ENCODE assay signal across 8 mouse cellular contexts in genomic region chr14:46882431-46883067, GRCm38 (mm10). TPM values are rescaled to one million over a fixed set of nuclear protein-coding genes. Genes with fewer than 3 reads are reported as not detected.
DNase-seq lines count a peak whose midpoint lies in the region; ATAC-seq lines count a peak whose summit lies in the region.

Gene Samd4, plus strand, starts transcription at chr14:46882854.

- H3K4me3 ChIP-seq in megakaryocyte, embryonic 14.5 days (replicated peaks) = peak within 1 kb of the TSS; percentile 89

- intact Hi-C loops in gastrocnemius, postnatal 36 days (cut with DNase I) = loop anchor here (1.0 to 5.0 kb wide), 3 partner anchors 205 to 370 kb away; partner anchors contain the start of gene Gch1
- intact Hi-C loops in left cerebral cortex, postnatal 14 days (cut with DNase I) = loop anchor here (1.0 to 10.0 kb wide), 3 partner anchors 120 to 302 kb away; partner anchors contain the start of gene Gch1

- H3K9me3 ChIP-seq in megakaryocyte, embryonic 14.5 days = no peaks in the 10 kb centered on the region; the same call in 1 of the 2 replicates

- DNase-seq in adrenal gland, adult 18-20 months (ENCODE audit: low spot score in 2 of 2) = peak; percentile 81 to 83
- peak; percentile 69 for DNase-seq in embryo, embryonic 11.5 days (ENCODE audit: low read depth, low spot score)
- peak; percentile 78 to 89 for DNase-seq in gastrocnemius, postnatal 36 days
- DNase-seq in left cerebral cortex, postnatal 14 days (ENCODE audit: low spot score in 2 of 2) = peak; percentile 44 to 71
- DNase-seq in right cerebral cortex, postnatal 25 days = peak; percentile 66

- no peaks in the 10 kb centered on the region for H3K36me3 ChIP-seq in megakaryocyte, embryonic 14.5 days (replicated peaks; ENCODE audit: low read length)

- ATAC-seq in inflammation-experienced regulatory T-cells, adult 6 months = peak; percentile 42
- ATAC-seq in erythroid progenitor cell, adult 5-6 weeks (replicated peaks; ENCODE audit: low FRiP score, poor library complexity, severe bottlenecking) = no peak

- peaks cover 50% of the 10 kb centered on the region for H3K4me1 ChIP-seq in megakaryocyte, embryonic 14.5 days

- peaks cover 76% of the 10 kb centered on the region for H3K27me3 ChIP-seq in megakaryocyte, embryonic 14.5 days (replicated peaks)

RNA-seq across cellular contexts. Expression of gene Samd4, which starts in this region (rescaled TPM):
- 10 to 100 TPM; 18.5 to 22.4 TPM for total RNA-seq in adrenal gland, adult 18-20 months (2021)
- 10 to 100 TPM; 37.4 to 45.7 TPM for total RNA-seq in gastrocnemius, postnatal 36 days (2021)
- polyA plus RNA-seq in inflammation-experienced regulatory T-cells, adult 6 months (2017; shearing (Covaris generic)) = not detected
- total RNA-seq in left cerebral cortex, postnatal 14 days (2021) = 10 to 100 TPM; 23.1 to 25.9 TPM
- 0.02 TPM in 1 of 2 replicates, not detected in the other for polyA plus RNA-seq in megakaryocyte, embryonic 14.5 days (2012; ENCODE audit: insufficient read depth, low replicate concordance)
- total RNA-seq in erythroid progenitor cell, adult 5-6 weeks (2015; ENCODE audit: low replicate concordance) = 2.9 and 3.8 TPM in 2 replicates
- total RNA-seq in erythroid progenitor cell, adult 5-6 weeks (2017; ENCODE audit: low replicate concordance) = 0.45 and 2.2 TPM in 2 replicates

Comparison
In these comparisons a context has a peak if more than half of its experiments do, and no peak if none do; other contexts are left out.
1. RNA of gene Samd4 (total RNA-seq): 37.4 to 45.7 TPM in gastrocnemius, postnatal 36 days, 23.1 to 25.9 TPM in left cerebral cortex, postnatal 14 days and 18.5 to 22.4 TPM in adrenal gland, adult 18-20 months; 0.45 to 3.8 TPM in erythroid progenitor cell, adult 5-6 weeks; every median in the first group is over 4 times any median in the second.
2. Peak in ATAC-seq in inflammation-experienced regulatory T-cells, adult 6 months; RNA of the gene not detected or under 1 TPM.
3. Peak in every context shown above with its lines, with median percentiles within 50 percentile points of each other: DNase-seq.